23 mouse cellular contexts compared by ENCODE assay signal in genomic region chr12:110650241-110650641, GRCm38 (mm10). TPM values are rescaled to one million over a fixed set of nuclear protein-coding genes. Genes with fewer than 3 reads are reported as not detected.
DNase-seq lines count a peak whose midpoint lies in the region; ATAC-seq and TF ChIP-seq lines count a peak whose summit lies in the region.
"Had no signal": no experiment of that assay in that cellular context is flagged by ENCODE, and none has a peak within 500 bp of the region (broad histone marks: within the 10 kb centered on the region; RNA-seq: fewer than 3 reads in every experiment).

No protein-coding gene starts in this region.

- no peak overlapping the region for H3K4me2 ChIP-seq in kidney, postnatal 0 days (ENCODE audit: low read length)
- no peak overlapping the region for H3K4me2 ChIP-seq in midbrain, postnatal 0 days (ENCODE audit: low read depth, low read length, poor library complexity, severe bottlenecking)
- no peak overlapping the region for H3K4me2 ChIP-seq in midbrain, embryonic 16.5 days (ENCODE audit: low read length)
- H3K4me2 ChIP-seq in stomach, postnatal 0 days (replicated peaks; ENCODE audit: low read depth): no peak overlapping the region
- H3K4me2 ChIP-seq: forebrain, embryonic 13.5 days; liver, embryonic 11.5 days; neural tube, embryonic 15.5 days had no signal

- peaks cover 86% of the 10 kb centered on the region for H3K36me3 ChIP-seq in kidney, postnatal 0 days (ENCODE audit: insufficient read depth, low read length)
- peaks cover 84% of the 10 kb centered on the region for H3K36me3 ChIP-seq in midbrain, postnatal 0 days (ENCODE audit: insufficient read depth, low read length)
- peaks cover 73% of the 10 kb centered on the region for H3K36me3 ChIP-seq in midbrain, embryonic 16.5 days (ENCODE audit: control insufficient read depth, insufficient read depth, low read length)
- peaks cover 62% of the 10 kb centered on the region for H3K36me3 ChIP-seq in stomach, postnatal 0 days (ENCODE audit: control insufficient read depth, insufficient read depth, low read length)

- no peak overlapping the region for H3K9ac ChIP-seq in kidney, postnatal 0 days (ENCODE audit: low read depth, low read length)
- H3K9ac ChIP-seq in midbrain, postnatal 0 days (replicated peaks; ENCODE audit: low read length, poor library complexity, severe bottlenecking): no peak overlapping the region
- no peak overlapping the region for H3K9ac ChIP-seq in midbrain, embryonic 16.5 days (ENCODE audit: low read depth, low read length)
- H3K9ac ChIP-seq in stomach, postnatal 0 days (ENCODE audit: low read length): no peak overlapping the region
- H3K9ac ChIP-seq: forebrain, embryonic 13.5 days; neural tube, embryonic 15.5 days had no signal

- H3K4me3 ChIP-seq in kidney, postnatal 0 days (replicated peaks; ENCODE audit: low read depth, low read length): no peak overlapping the region
- no peak overlapping the region for H3K4me3 ChIP-seq in midbrain, postnatal 0 days (ENCODE audit: low read depth, low read length)
- H3K4me3 ChIP-seq in midbrain, embryonic 16.5 days (ENCODE audit: low read depth, low read length): no peak overlapping the region
- H3K4me3 ChIP-seq in stomach, postnatal 0 days (ENCODE audit: low read depth, low read length): no peak overlapping the region
- H3K4me3 ChIP-seq: forebrain, embryonic 13.5 days; heart, embryonic 10.5 days; neural tube, embryonic 15.5 days had no signal

- TF ChIP-seq CTCF in kidney, postnatal 0 days (IDR thresholded peaks at IDR 0.05; ENCODE audit: low read depth): peak; percentile 34; the same call in 1 of the 2 replicates
- peak; percentile 29; the same call in 1 of the 2 replicates for TF ChIP-seq CTCF in midbrain, postnatal 0 days (IDR thresholded peaks at IDR 0.05)
- 0 out of 2 replicates have a peak, but pooled peaks have one; percentile 28 for TF ChIP-seq CTCF in stomach, postnatal 0 days (IDR thresholded peaks at IDR 0.05; ENCODE audit: low read depth)

- 47% methylated on average over 8 of the region's 8 CpGs for WGBS in kidney, postnatal 0 days
- WGBS in midbrain, postnatal 0 days: 85% methylated on average over 8 of the region's 8 CpGs
- WGBS in midbrain, embryonic 16.5 days: 84% methylated on average over 8 of the region's 8 CpGs
- WGBS in stomach, postnatal 0 days: 69% methylated on average over 8 of the region's 8 CpGs

- H3K4me1 ChIP-seq in kidney, postnatal 0 days (replicated peaks; ENCODE audit: insufficient read depth, low read length): no peaks in the 10 kb centered on the region
- H3K4me1 ChIP-seq in midbrain, postnatal 0 days (ENCODE audit: insufficient read depth, low read length): no peaks in the 10 kb centered on the region
- no peaks in the 10 kb centered on the region for H3K4me1 ChIP-seq in midbrain, embryonic 16.5 days (ENCODE audit: control insufficient read depth, insufficient read depth, low read length)
- H3K4me1 ChIP-seq in stomach, postnatal 0 days (replicated peaks; ENCODE audit: control insufficient read depth, insufficient read depth): no peaks in the 10 kb centered on the region
- H3K4me1 ChIP-seq: forebrain, embryonic 13.5 days; heart, embryonic 10.5 days; neural tube, embryonic 15.5 days had no signal

- 0 out of 2 replicates have a peak, but pooled peaks have one; percentile 36 for ATAC-seq in kidney, postnatal 0 days (replicated peaks; ENCODE audit: low FRiP score, low read depth)
- ATAC-seq in midbrain, postnatal 0 days (ENCODE audit: low FRiP score): no peak
- no peak for ATAC-seq in midbrain, embryonic 16.5 days
- no peak for ATAC-seq in stomach, postnatal 0 days (ENCODE audit: low FRiP score, low TSS enrichment)
- no peak for ATAC-seq in megakaryocyte progenitor cell, adult 5-6 weeks (replicated peaks; ENCODE audit: poor library complexity)
- ATAC-seq: CD4-positive, CD25-positive, alpha-beta regulatory T cell, adult 4 months; forebrain, embryonic 13.5 days; hindbrain, embryonic 16.5 days; lung, postnatal 0 days had no signal

- no peak for TF ChIP-seq EP300 in stomach, postnatal 0 days (optimal IDR thresholded peaks at IDR 0.05)

- no peak overlapping the region for H3K27ac ChIP-seq in kidney, postnatal 0 days
- H3K27ac ChIP-seq in midbrain, postnatal 0 days (ENCODE audit: low read depth, low read length): no peak overlapping the region
- H3K27ac ChIP-seq in midbrain, embryonic 16.5 days (ENCODE audit: low read length): no peak overlapping the region
- H3K27ac ChIP-seq in stomach, postnatal 0 days (replicated peaks): no peak overlapping the region
- H3K27ac ChIP-seq: forebrain, embryonic 13.5 days; heart, embryonic 10.5 days; neural tube, embryonic 15.5 days had no signal

- no peaks in the 10 kb centered on the region for H3K9me3 ChIP-seq in kidney, postnatal 0 days (replicated peaks; ENCODE audit: low read length)
- no peaks in the 10 kb centered on the region for H3K9me3 ChIP-seq in midbrain, postnatal 0 days (ENCODE audit: low read length)
- H3K9me3 ChIP-seq in midbrain, embryonic 16.5 days (replicated peaks; ENCODE audit: control insufficient read depth, low read length, poor library complexity, severe bottlenecking): no peaks in the 10 kb centered on the region
- no peaks in the 10 kb centered on the region for H3K9me3 ChIP-seq in stomach, postnatal 0 days (ENCODE audit: control insufficient read depth, low read length)
- H3K9me3 ChIP-seq: forebrain, embryonic 13.5 days; heart, embryonic 10.5 days; neural tube, embryonic 15.5 days had no signal

- H3K27me3 ChIP-seq in kidney, postnatal 0 days (ENCODE audit: insufficient read depth, low read length): no peaks in the 10 kb centered on the region
- H3K27me3 ChIP-seq in midbrain, postnatal 0 days (ENCODE audit: insufficient read depth, low read length): no peaks in the 10 kb centered on the region
- no peaks in the 10 kb centered on the region for H3K27me3 ChIP-seq in midbrain, embryonic 16.5 days (ENCODE audit: control insufficient read depth, insufficient read depth, low read depth, low read length)
- H3K27me3 ChIP-seq in stomach, postnatal 0 days (ENCODE audit: control insufficient read depth, insufficient read depth, low read length): no peaks in the 10 kb centered on the region
- H3K27me3 ChIP-seq: forebrain, embryonic 13.5 days; neural tube, embryonic 15.5 days had no signal

- DNase-seq in kidney, postnatal 0 days (ENCODE audit: low spot score): peak; percentile 24
- no peak for DNase-seq in kidney, postnatal 10 days
- DNase-seq in midbrain, postnatal 0 days (ENCODE audit: low spot score): no peak
- peak; percentile 44 to 63 for DNase-seq in frontal cortex, postnatal 36 days (ENCODE audit: low spot score in 2 of 2)
- no peak for DNase-seq in stomach, postnatal 0 days (ENCODE audit: low spot score)
- DNase-seq: adrenal gland, postnatal 25 days; cerebellum, adult 9-10 months; embryo, embryonic 11 days; gastrocnemius, postnatal 10 days; kidney, adult 11 months; retina, postnatal 1 day; thymus, adult 18-20 months had no signal

RNA-seq across cellular contexts. Expression of gene 1700001K19Rik, which starts 32.2 kb away (rescaled TPM):
- polyA plus RNA-seq in kidney, postnatal 0 days (2015; fragmentation: Nextera tagmentation; extraction: Ambion mirVana): not detected in 2 replicates
- not detected in 2 replicates for total RNA-seq in midbrain, postnatal 0 days (2014; rRNA removed)
- polyA plus RNA-seq in midbrain, postnatal 0 days (2015; fragmentation: Nextera tagmentation; extraction: Ambion mirVana): 0.17 TPM in 1 of 2 replicates, not detected in the other
- polyA plus RNA-seq in midbrain, embryonic 16.5 days (2015; fragmentation: Nextera tagmentation; extraction: Ambion mirVana): 0.45 TPM in 1 of 2 replicates, not detected in the other
- not detected in 2 replicates for polyA plus RNA-seq in stomach, postnatal 0 days (2015; fragmentation: Nextera tagmentation; extraction: Ambion mirVana)
- not detected in 2 replicates for total RNA-seq in megakaryocyte progenitor cell, adult 5-6 weeks (2015)
- not detected in 2 replicates for total RNA-seq in megakaryocyte progenitor cell, adult 5-6 weeks (2017)
- total RNA-seq: adrenal gland, postnatal 25 days; gastrocnemius, postnatal 10 days; heart, postnatal 25 days; layer of hippocampus, postnatal 25 days had no signal
- polyA plus RNA-seq: heart, embryonic 10.5 days; liver, embryonic 11.5 days; lung, postnatal 0 days had no signal

RNA-seq across cellular contexts. Expression of gene Dync1h1, which starts 49.0 kb away (rescaled TPM):
- 33.2 and 38.1 TPM in 2 replicates for polyA plus RNA-seq in kidney, postnatal 0 days (2015; fragmentation: Nextera tagmentation; extraction: Ambion mirVana)
- total RNA-seq in midbrain, postnatal 0 days (2014; rRNA removed): 271 and 313 TPM in 2 replicates
- polyA plus RNA-seq in midbrain, postnatal 0 days (2015; fragmentation: Nextera tagmentation; extraction: Ambion mirVana): 52.1 and 60.3 TPM in 2 replicates
- polyA plus RNA-seq in midbrain, embryonic 16.5 days (2015; fragmentation: Nextera tagmentation; extraction: Ambion mirVana): 88.0 and 91.3 TPM in 2 replicates
- 21.0 and 22.3 TPM in 2 replicates for polyA plus RNA-seq in stomach, postnatal 0 days (2015; fragmentation: Nextera tagmentation; extraction: Ambion mirVana)
- total RNA-seq in megakaryocyte progenitor cell, adult 5-6 weeks (2015): 60.2 and 64.4 TPM in 2 replicates
- 91.9 and 102 TPM in 2 replicates for total RNA-seq in megakaryocyte progenitor cell, adult 5-6 weeks (2017)

RNA-seq across cellular contexts. Expression of gene Hsp90aa1, which starts 52.3 kb away (rescaled TPM):
- polyA plus RNA-seq in kidney, postnatal 0 days (2015; fragmentation: Nextera tagmentation; extraction: Ambion mirVana): 485 and 487 TPM in 2 replicates
- 567 and 693 TPM in 2 replicates for total RNA-seq in midbrain, postnatal 0 days (2014; rRNA removed)
- 1,476 and 1,620 TPM in 2 replicates for polyA plus RNA-seq in midbrain, postnatal 0 days (2015; fragmentation: Nextera tagmentation; extraction: Ambion mirVana)
- 1,533 and 1,562 TPM in 2 replicates for polyA plus RNA-seq in midbrain, embryonic 16.5 days (2015; fragmentation: Nextera tagmentation; extraction: Ambion mirVana)
- polyA plus RNA-seq in stomach, postnatal 0 days (2015; fragmentation: Nextera tagmentation; extraction: Ambion mirVana): 286 and 326 TPM in 2 replicates
- 1,320 and 1,329 TPM in 2 replicates for total RNA-seq in megakaryocyte progenitor cell, adult 5-6 weeks (2015)
- total RNA-seq in megakaryocyte progenitor cell, adult 5-6 weeks (2017): 1,319 and 1,619 TPM in 2 replicates

Comparison
In these comparisons a context has a peak if more than half of its experiments do, and no peak if none do; other contexts are left out.
1. DNase-seq: peak in kidney, postnatal 0 days (single experiment) and frontal cortex, postnatal 36 days (2 of 2); none in kidney, postnatal 10 days (single experiment), midbrain, postnatal 0 days (single experiment) and stomach, postnatal 0 days (single experiment).
2. Peak in every context shown above with its lines, with median percentiles within 50 percentile points of each other: CTCF ChIP-seq.